Mouse (Mus musculus) ovary, postnatal 36 days (tissue): ENCODE data around the gene Ranbp3.
A peak's percentile ranks its signal among the peaks of the same experiment; 100 is the strongest.
"Not testable (repeated sequence)": the region's sequence is repeated elsewhere in the genome, so short reads cannot be mapped to it uniquely, and the experiment has no call there.

Experiments
- DNase-seq: peaks from one replicate; pipeline ENCODE4 v3.0.0; 2022; ENCODE audit warnings: low spot score, mixed read lengths

Gene Ranbp3

GRCm38 (mm10) chr17:56672941-56673646 lies at the start of gene Ranbp3:
TSS of gene Ranbp3 (plus strand) at chr17:56673294.
- peak; percentile 100 for DNase-seq

- DNase-seq: no peak
These were observed 47.6 kb upstream of the Ranbp3 start for GRCm38 (mm10) chr17:56625495-56625894.

DNA sequence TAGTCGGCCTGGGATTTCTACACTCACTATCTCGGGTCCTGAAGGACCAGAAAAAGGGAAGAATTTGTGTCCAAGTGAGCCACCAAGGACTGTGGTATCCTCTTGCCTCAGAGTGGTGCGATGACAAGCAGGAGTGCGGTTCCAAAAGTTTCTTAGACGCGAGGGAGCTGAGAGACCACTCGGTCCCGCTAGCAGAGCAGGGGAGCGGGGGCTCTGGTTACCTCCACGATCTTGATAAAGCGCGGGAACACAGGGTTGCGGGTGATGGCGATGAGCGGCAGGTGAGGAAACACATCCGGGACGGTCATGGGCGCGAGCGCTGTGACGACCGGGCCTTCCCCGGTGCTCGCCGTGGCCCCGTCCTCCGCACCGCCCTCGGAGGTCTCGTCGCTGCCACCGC lies 46.8 kb upstream of the Ranbp3 start:
- no peak for DNase-seq

- peak; percentile 96 for DNase-seq
These were observed 46.2 kb upstream of the Ranbp3 start, which contains the start of gene Lonp1 for GRCm38 (mm10) chr17:56626754-56627470. TSS of gene Lonp1 (minus strand) at chr17:56626887.

DNA sequence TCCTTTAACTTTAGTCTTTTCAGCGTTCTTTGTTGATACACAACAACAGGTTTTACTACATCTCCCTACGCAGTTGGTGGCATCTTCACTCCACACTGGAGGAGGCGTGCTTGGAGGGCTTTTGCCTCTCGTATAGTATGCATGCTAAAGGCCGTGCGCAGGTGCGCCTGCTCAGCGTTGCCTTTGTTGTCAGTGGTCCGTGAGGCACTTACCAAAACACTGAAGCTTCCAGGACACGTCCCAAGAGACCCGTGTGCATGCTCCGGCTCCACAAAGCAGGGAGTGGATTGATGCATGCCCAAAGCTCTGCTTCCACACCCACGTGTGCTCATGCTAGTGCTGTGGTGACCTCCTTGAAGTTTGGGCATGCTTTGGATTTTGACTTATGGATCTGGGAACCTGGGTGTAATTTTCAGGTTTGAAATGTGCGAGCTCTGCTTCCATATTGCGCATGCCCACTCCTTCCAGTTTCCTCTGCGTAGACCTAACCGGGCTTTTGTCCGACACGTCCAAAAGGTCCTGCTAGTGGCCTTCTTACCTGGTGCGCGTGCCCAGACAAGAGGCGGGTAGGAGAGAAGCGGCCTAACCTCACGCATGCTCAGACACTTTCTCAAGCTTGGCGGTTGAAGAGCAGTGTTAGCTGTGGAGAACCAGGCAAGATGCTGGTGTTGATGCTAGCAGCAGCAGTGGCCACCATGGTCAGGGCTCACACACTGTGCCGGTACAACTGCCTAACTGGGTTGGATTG lies 45.4 kb upstream of the Ranbp3 start, which contains the start of gene Catsperd:
Catsperd (plus strand) TSS at position 614 of the 748 bp plus-strand sequence.
- DNase-seq: no peak

GRCm38 (mm10) chr17:56629800-56630781 lies 43.0 kb upstream of the Ranbp3 start:
- DNase-seq: not testable (repeated sequence)

DNA sequence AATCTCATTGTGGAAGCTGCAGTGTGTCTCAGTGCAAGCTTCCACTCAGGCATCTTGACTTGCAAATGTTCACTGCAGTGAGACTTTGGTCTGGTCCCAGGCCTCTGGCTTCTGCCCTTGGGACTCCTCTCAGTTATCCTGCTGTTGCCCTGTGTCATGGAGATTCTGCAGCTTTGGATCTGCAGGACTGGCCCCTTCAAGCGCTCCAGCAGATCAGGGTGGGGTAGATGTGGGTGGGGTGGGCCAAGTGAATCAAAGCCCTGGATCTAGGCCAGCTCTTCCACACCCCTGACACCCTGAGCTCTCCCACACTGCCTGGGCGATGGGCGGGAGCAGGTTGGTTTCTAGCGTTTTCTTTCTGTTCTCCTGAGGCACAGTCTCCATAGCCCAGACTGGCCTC lies 41.3 kb upstream of the Ranbp3 start:
- no peak for DNase-seq

DNA sequence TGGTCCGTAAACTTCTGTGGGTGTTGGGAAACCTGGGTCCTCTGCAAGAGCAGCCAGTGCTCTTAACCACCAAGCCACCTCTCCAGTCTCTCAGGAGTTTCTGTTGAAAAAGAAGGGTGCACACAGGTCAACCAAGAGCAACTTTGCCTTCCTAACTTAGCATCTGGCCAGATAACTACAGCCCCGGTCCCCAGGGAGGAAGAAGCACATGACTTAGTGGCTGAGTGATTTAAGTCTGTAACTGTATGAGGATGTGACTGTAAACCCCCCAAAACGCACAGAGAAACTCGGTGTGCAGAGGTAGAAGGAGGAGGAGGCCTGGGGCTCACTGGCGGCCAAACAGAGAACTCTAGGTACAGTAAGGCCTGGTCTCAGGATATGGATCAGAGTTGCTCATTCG lies 39.1 kb upstream of the Ranbp3 start:
- no peak for DNase-seq

DNA sequence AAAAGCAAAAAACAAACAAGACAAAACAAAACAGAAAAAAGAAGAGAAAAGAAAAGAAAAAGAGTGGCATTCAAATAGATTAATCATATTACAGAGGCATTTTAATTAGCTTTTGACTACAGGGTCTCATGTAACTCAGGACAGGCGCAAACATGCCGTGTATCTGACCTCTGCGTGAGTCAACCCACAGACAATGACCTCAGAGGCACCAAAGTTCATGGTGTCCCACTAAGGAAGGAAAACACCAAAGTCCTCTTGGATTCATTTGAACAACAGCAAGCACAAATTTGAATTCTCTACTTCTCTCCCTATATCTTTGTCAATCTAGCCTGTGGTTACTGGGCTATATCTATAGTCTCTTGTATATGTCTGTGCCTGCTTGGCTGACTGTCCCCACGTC lies 29.9 kb upstream of the Ranbp3 start:
- DNase-seq: no peak

DNA sequence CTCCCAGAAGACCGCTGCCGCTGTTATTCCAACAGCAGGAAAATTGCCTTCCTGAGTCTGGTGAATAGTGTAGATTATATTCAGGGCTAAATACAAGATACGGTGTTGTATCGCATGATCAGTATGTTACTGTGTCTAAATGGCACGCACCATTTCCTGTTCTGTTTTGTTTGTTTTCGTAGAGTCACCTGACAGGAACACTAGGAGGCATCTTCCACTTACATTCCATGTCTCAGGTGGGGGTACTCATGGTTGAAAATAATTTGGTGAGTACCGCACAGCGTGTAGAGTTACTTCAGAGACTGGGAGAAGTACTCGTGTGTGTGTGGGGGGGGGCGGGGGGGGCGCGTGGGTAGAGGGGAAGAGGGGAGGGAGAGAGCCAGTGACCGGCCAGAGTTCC lies 25.5 kb upstream of the Ranbp3 start:
- no peak for DNase-seq

GRCm38 (mm10) chr17:56651801-56652200 lies 21.3 kb upstream of the Ranbp3 start:
- DNase-seq: no peak

- DNase-seq: no peak
These were observed 18.3 kb upstream of the Ranbp3 start for GRCm38 (mm10) chr17:56654771-56655170.

GRCm38 (mm10) chr17:56655311-56655710 lies 17.8 kb upstream of the Ranbp3 start:
- no peak for DNase-seq

- DNase-seq: no peak
These were observed 16.9 kb upstream of the Ranbp3 start for GRCm38 (mm10) chr17:56656171-56656570.

- no peak for DNase-seq
These were observed 9.4 kb upstream of the Ranbp3 start for GRCm38 (mm10) chr17:56663659-56664058.

DNA sequence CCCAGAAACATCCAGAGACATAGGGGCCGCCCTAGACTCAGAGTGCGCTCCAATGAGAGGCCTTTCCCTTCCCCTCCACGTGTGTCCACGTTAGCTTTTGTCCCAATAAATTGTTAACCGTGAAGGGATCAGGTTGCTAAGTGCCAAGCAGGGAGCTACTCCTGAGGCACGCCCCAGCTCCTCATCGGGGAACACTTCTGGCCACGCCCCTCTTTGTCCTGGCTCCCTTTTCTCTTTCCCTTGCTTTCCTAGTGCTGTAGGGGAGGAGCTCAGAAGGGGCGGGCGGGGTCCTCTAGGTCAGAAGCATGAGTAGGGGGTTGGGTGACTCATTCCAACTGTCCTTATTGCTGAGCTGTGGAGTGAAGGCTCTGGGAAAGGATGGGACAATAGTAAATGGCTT lies 8.8 kb upstream of the Ranbp3 start:
- DNase-seq: no peak

- no peak for DNase-seq
These were observed 6.7 kb upstream of the Ranbp3 start for GRCm38 (mm10) chr17:56666384-56666783.

DNA sequence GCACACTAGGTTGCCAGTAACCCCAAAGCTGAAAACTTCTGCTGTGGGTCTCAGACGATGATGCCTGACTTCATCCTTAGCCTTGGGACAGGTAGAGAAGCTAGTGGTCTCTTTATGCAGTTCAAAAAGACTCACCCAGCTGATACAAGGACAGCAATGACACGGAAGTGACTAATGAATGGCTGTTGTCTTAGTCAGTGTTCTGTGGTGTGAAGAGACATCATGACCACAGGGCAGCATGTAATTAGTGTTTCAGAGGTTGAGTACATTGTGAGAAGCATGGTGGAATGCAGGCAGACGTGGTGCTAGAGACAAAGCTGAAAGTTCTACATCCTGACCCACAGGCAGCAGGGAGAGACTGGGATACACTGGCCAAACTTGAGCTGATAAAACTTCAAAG lies 5.5 kb upstream of the Ranbp3 start:
- no peak for DNase-seq

- DNase-seq: peak; percentile 81
These were observed 4.5 kb upstream of the Ranbp3 start for GRCm38 (mm10) chr17:56668384-56669144.

DNA sequence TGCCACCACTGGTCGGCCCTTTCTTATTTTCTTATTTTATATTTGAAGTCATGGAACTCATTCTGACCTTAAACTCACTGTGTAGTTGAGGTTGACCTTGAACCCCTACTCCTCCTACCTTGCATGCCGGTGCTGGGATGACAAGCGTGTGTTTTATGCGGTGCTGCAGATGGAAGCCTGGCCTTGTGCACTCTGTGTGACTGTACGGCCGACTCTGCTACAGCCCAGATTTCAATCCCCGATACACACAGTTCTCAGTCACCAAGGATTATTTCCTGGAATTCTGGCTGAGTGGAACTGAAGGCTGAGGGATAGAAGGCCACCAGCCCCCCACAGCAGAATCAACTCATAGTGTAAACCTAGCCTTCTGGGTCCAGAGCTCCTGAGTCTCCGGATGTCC lies 3.3 kb upstream of the Ranbp3 start:
- no peak for DNase-seq
